Mouse (Mus musculus) heart, adult 2 months (tissue): ENCODE measurements at regions not wholly inside any gene's neighbourhood (a gene's known extent, or its start where the extent isn't known, plus 50 kb on each side); places are given as distances from the start of the nearest gene placed in this dataset.

Source experiments
- CTCF ChIP-seq: fragments of 200-600 bp; IDR thresholded peaks from 2 replicates; pipeline ENCODE4 v1.8.1; 2022; ENCODE audit warnings: antibody characterized with exemption, mild to moderate bottlenecking, moderate library complexity
- POLR2A ChIP-seq: fragments of 200-500 bp; IDR thresholded peaks from 2 replicates; pipeline ENCODE4 v1.6.1; 2011; ENCODE audit warnings: mild to moderate bottlenecking, low read depth, low read length, control low read depth; ENCODE audit not compliant: insufficient read depth

- TF ChIP-seq POLR2A (no peak), CTCF (no peak)
These were observed 125.4 kb upstream of the 1700012A03Rik start for GRCm38 (mm10) chr6:31924669-31925046.
